In the genomic region with DNA sequence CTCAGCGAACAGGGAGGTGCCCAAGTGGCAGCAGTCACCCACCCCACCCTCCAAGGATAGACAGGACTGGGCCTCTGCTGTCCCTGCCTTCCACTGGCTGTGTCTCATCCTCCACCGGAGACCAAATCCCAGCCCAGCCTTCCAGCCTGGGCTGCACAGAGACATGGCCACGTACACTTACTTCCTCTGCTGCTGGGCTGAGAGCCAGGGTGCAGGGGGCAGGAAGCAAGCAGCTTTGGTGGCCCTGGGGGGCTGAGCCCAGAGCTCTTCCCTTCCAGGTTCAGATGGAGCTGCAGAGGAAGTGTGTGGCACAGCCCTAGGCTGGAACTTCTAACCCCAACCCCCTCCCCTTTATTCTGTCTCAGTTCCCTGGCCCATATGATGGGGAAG, we compare ENCODE assay signal across 9 mouse cellular contexts. TPM values are rescaled to one million over a fixed set of nuclear protein-coding genes. Genes with fewer than 3 reads are reported as not detected.
DNase-seq lines count a peak whose midpoint lies in the region; ATAC-seq and TF ChIP-seq lines count a peak whose summit lies in the region.
"Had no signal": no experiment of that assay in that cellular context is flagged by ENCODE, and none has a peak within 500 bp of the region (broad histone marks: within the 10 kb centered on the region; RNA-seq: fewer than 3 reads in every experiment).

No protein-coding gene starts in this region.

- no peaks in the 10 kb centered on the region for H3K9me3 ChIP-seq in midbrain, embryonic 10.5 days (replicated peaks)
- no peaks in the 10 kb centered on the region for H3K9me3 ChIP-seq in midbrain, embryonic 11.5 days (ENCODE audit: control insufficient read depth, low read length)
- no peaks in the 10 kb centered on the region for H3K9me3 ChIP-seq in heart, embryonic 13.5 days
- H3K9me3 ChIP-seq in neural tube, embryonic 15.5 days (replicated peaks) = no peaks in the 10 kb centered on the region

- no peak overlapping the region for H3K4me2 ChIP-seq in midbrain, embryonic 11.5 days
- H3K4me2 ChIP-seq in heart, embryonic 13.5 days = peak overlapping the region; percentile 9; the same call in 1 of the 2 replicates
- H3K4me2 ChIP-seq in neural tube, embryonic 15.5 days = no peak overlapping the region

- ATAC-seq in midbrain, embryonic 11.5 days (ENCODE audit: low FRiP score) = no peak
- 0 out of 2 replicates have a peak, but pooled peaks have one; percentile 11 for ATAC-seq in heart, embryonic 13.5 days (ENCODE audit: extremely low read depth, insufficient number of reproducible peaks, low FRiP score, low TSS enrichment)
- 0 out of 2 replicates have a peak, but pooled peaks have one; percentile 7 for ATAC-seq in megakaryocyte, adult 5-6 weeks (ENCODE audit: poor library complexity, severe bottlenecking)
- no peak for ATAC-seq in neural tube, embryonic 15.5 days (ENCODE audit: low FRiP score)
- no peak for ATAC-seq in activated CD4-positive, CD25-positive, alpha-beta regulatory T cell, adult 4 months

- H3K27ac ChIP-seq in midbrain, embryonic 10.5 days (replicated peaks) = peak overlapping the region; percentile 46
- no peak overlapping the region for H3K27ac ChIP-seq in midbrain, embryonic 11.5 days (ENCODE audit: low read depth, low read length)
- H3K27ac ChIP-seq in heart, embryonic 13.5 days (replicated peaks) = peak overlapping the region; percentile 73
- H3K27ac ChIP-seq in neural tube, embryonic 15.5 days (replicated peaks) = no peak overlapping the region
- H3K27ac ChIP-seq in thymus, adult 2 months (ENCODE audit: control insufficient read depth, insufficient read depth, low read length) = no peak overlapping the region

- TF ChIP-seq CTCF in thymus, adult 2 months (IDR thresholded peaks at IDR 0.05; ENCODE audit: borderline replicate concordance, control insufficient read depth, extremely low read depth, insufficient read depth, low read length, poor library complexity) = no peak

- peaks cover 32% of the 10 kb centered on the region for H3K4me1 ChIP-seq in midbrain, embryonic 10.5 days
- peaks cover 9% of the 10 kb centered on the region for H3K4me1 ChIP-seq in midbrain, embryonic 11.5 days (ENCODE audit: control insufficient read depth, insufficient read depth, low read length)
- H3K4me1 ChIP-seq in heart, embryonic 13.5 days = peaks cover 74% of the 10 kb centered on the region
- H3K4me1 ChIP-seq in neural tube, embryonic 15.5 days = peaks cover 33% of the 10 kb centered on the region
- peaks cover 7% of the 10 kb centered on the region for H3K4me1 ChIP-seq in thymus, adult 2 months (replicated peaks; ENCODE audit: control insufficient read depth, insufficient read depth, low read length)

- H3K4me3 ChIP-seq in midbrain, embryonic 10.5 days = no peak overlapping the region
- H3K4me3 ChIP-seq in midbrain, embryonic 11.5 days (ENCODE audit: low read depth, low read length) = no peak overlapping the region
- H3K4me3 ChIP-seq in heart, embryonic 13.5 days = no peak overlapping the region
- H3K4me3 ChIP-seq in neural tube, embryonic 15.5 days (replicated peaks) = no peak overlapping the region
- H3K4me3 ChIP-seq in thymus, adult 2 months (ENCODE audit: control insufficient read depth, insufficient read depth, low read length) = no peak overlapping the region

- TF ChIP-seq POLR2A in thymus, adult 2 months (IDR thresholded peaks at IDR 0.05; ENCODE audit: control insufficient read depth, extremely low read depth, insufficient read depth, low read length, poor library complexity) = no peak

- H3K27me3 ChIP-seq in midbrain, embryonic 10.5 days (ENCODE audit: low read depth, poor library complexity, severe bottlenecking) = peaks cover 66% of the 10 kb centered on the region
- H3K27me3 ChIP-seq in midbrain, embryonic 11.5 days (ENCODE audit: control insufficient read depth, insufficient read depth, low read length) = peaks cover 23% of the 10 kb centered on the region
- H3K27me3 ChIP-seq in heart, embryonic 13.5 days (replicated peaks) = peaks cover 11% of the 10 kb centered on the region
- H3K27me3 ChIP-seq in neural tube, embryonic 15.5 days (replicated peaks) = peaks cover 25% of the 10 kb centered on the region
- H3K27me3 ChIP-seq in thymus, adult 2 months (ENCODE audit: control insufficient read depth, insufficient read depth, low read length) = no peaks in the 10 kb centered on the region

- 74% methylated on average over 3 of the region's 3 CpGs for WGBS in midbrain, embryonic 10.5 days
- whole genome bisulfite sequencing in midbrain, embryonic 11.5 days = 85% methylated on average over 3 of the region's 3 CpGs
- 52% methylated on average over 3 of the region's 3 CpGs for WGBS in heart, embryonic 13.5 days
- WGBS in neural tube, embryonic 15.5 days = 74% methylated on average over 3 of the region's 3 CpGs
- 28% methylated on average over 3 of the region's 3 CpGs for WGBS in thymus, adult 2 months

- H3K9ac ChIP-seq in midbrain, embryonic 11.5 days (ENCODE audit: low read length) = no peak overlapping the region
- peak overlapping the region; percentile 54 for H3K9ac ChIP-seq in heart, embryonic 13.5 days
- H3K9ac ChIP-seq in neural tube, embryonic 15.5 days (replicated peaks) = no peak overlapping the region

- H3K36me3 ChIP-seq in midbrain, embryonic 10.5 days = 0 out of 2 replicates have a peak, but pooled peaks cover 2% of the 10 kb centered on the region
- H3K36me3 ChIP-seq in midbrain, embryonic 11.5 days (ENCODE audit: control insufficient read depth, insufficient read depth, low read length) = no peaks in the 10 kb centered on the region
- H3K36me3 ChIP-seq in heart, embryonic 13.5 days = peaks cover 66% of the 10 kb centered on the region
- H3K36me3 ChIP-seq in neural tube, embryonic 15.5 days = no peaks in the 10 kb centered on the region
- peaks cover 25% of the 10 kb centered on the region for H3K36me3 ChIP-seq in thymus, adult 2 months (ENCODE audit: control insufficient read depth, insufficient read depth, low read length)

- DNase-seq in midbrain, embryonic 10.5 days (ENCODE audit: low spot score) = no peak
- DNase-seq in midbrain, embryonic 11.5 days (ENCODE audit: low spot score, missing footprints) = no peak
- DNase-seq in kidney, postnatal 10 days = peak; percentile 90
- no peak for DNase-seq in thymus, adult 2 months

RNA-seq across cellular contexts. Expression of a gene that starts 29.4 kb away (rescaled TPM):
- polyA plus RNA-seq in midbrain, embryonic 10.5 days (2016; fragmentation: Nextera tagmentation; extraction: Ambion mirVana) = not detected in 2 replicates
- polyA plus RNA-seq in midbrain, embryonic 11.5 days (2014; fragmentation: Nextera tagmentation; extraction: Ambion mirVana) = not detected in 2 replicates
- polyA plus RNA-seq in heart, embryonic 13.5 days (2015; fragmentation: Nextera tagmentation; extraction: Ambion mirVana) = not detected in 2 replicates
- not detected in 2 replicates for total RNA-seq in megakaryocyte, adult 5-6 weeks (2015)
- not detected in 2 replicates for total RNA-seq in megakaryocyte, adult 5-6 weeks (2017)
- 0.12 TPM in 1 of 2 replicates, not detected in the other for polyA plus RNA-seq in neural tube, embryonic 15.5 days (2015; fragmentation: Nextera tagmentation; extraction: Ambion mirVana)
- not detected for polyA plus RNA-seq in activated CD4-positive, CD25-positive, alpha-beta regulatory T cell, adult 4 months (2017; shearing (Covaris generic))
- polyA plus RNA-seq in thymus, adult 2 months (2012; rRNA removed) = 0.35 and 0.51 TPM in 2 replicates
- total RNA-seq: gastrocnemius, postnatal 4 days had no signal

RNA-seq across cellular contexts. Expression of a gene that starts 45.3 kb away (rescaled TPM):
- polyA plus RNA-seq in midbrain, embryonic 10.5 days (2016; fragmentation: Nextera tagmentation; extraction: Ambion mirVana) = 75.7 and 79.4 TPM in 2 replicates
- polyA plus RNA-seq in midbrain, embryonic 11.5 days (2014; fragmentation: Nextera tagmentation; extraction: Ambion mirVana) = 42.0 and 43.7 TPM in 2 replicates
- 30.4 and 31.1 TPM in 2 replicates for polyA plus RNA-seq in heart, embryonic 13.5 days (2015; fragmentation: Nextera tagmentation; extraction: Ambion mirVana)
- total RNA-seq in megakaryocyte, adult 5-6 weeks (2015) = 19.6 and 22.0 TPM in 2 replicates
- total RNA-seq in megakaryocyte, adult 5-6 weeks (2017) = 50.2 and 63.1 TPM in 2 replicates
- polyA plus RNA-seq in neural tube, embryonic 15.5 days (2015; fragmentation: Nextera tagmentation; extraction: Ambion mirVana) = 30.6 and 35.3 TPM in 2 replicates
- polyA plus RNA-seq in activated CD4-positive, CD25-positive, alpha-beta regulatory T cell, adult 4 months (2017; shearing (Covaris generic)) = 10 to 100 TPM; 10.9 to 18.2 TPM
- 66.3 and 69.8 TPM in 2 replicates for polyA plus RNA-seq in thymus, adult 2 months (2012; rRNA removed)

RNA-seq across cellular contexts. Expression of a gene that starts 49.2 kb away (rescaled TPM):
- 1.3 and 1.5 TPM in 2 replicates for polyA plus RNA-seq in midbrain, embryonic 10.5 days (2016; fragmentation: Nextera tagmentation; extraction: Ambion mirVana)
- 1.6 and 1.8 TPM in 2 replicates for polyA plus RNA-seq in midbrain, embryonic 11.5 days (2014; fragmentation: Nextera tagmentation; extraction: Ambion mirVana)
- 3.8 TPM in 2 replicates for polyA plus RNA-seq in heart, embryonic 13.5 days (2015; fragmentation: Nextera tagmentation; extraction: Ambion mirVana)
- 4.3 and 4.5 TPM in 2 replicates for total RNA-seq in megakaryocyte, adult 5-6 weeks (2015)
- total RNA-seq in megakaryocyte, adult 5-6 weeks (2017) = 4.8 and 5.6 TPM in 2 replicates
- 1.00 and 1.4 TPM in 2 replicates for polyA plus RNA-seq in neural tube, embryonic 15.5 days (2015; fragmentation: Nextera tagmentation; extraction: Ambion mirVana)
- 1 to 10 TPM; 1.7 to 2.2 TPM for polyA plus RNA-seq in activated CD4-positive, CD25-positive, alpha-beta regulatory T cell, adult 4 months (2017; shearing (Covaris generic))
- 100 and 134 TPM in 2 replicates for polyA plus RNA-seq in thymus, adult 2 months (2012; rRNA removed)

Comparison
In these comparisons a context has a peak if more than half of its experiments do, and no peak if none do; other contexts are left out.
1. H3K27ac ChIP-seq: peak in midbrain, embryonic 10.5 days (single experiment) and heart, embryonic 13.5 days (single experiment); none in midbrain, embryonic 11.5 days (single experiment), neural tube, embryonic 15.5 days (single experiment) and thymus, adult 2 months (single experiment).
2. ATAC-seq: peak in heart, embryonic 13.5 days (single experiment) and megakaryocyte, adult 5-6 weeks (single experiment); none in midbrain, embryonic 11.5 days (single experiment), neural tube, embryonic 15.5 days (single experiment) and activated CD4-positive, CD25-positive, alpha-beta regulatory T cell, adult 4 months (single experiment).
3. RNA of a gene that starts 49.2 kb away (polyA plus RNA-seq): 100 to 134 TPM in thymus, adult 2 months; 3.8 TPM in heart, embryonic 13.5 days, 1.7 to 2.2 TPM in activated CD4-positive, CD25-positive, alpha-beta regulatory T cell, adult 4 months, 1.6 to 1.8 TPM in midbrain, embryonic 11.5 days, 1.3 to 1.5 TPM in midbrain, embryonic 10.5 days and 1.00 to 1.4 TPM in neural tube, embryonic 15.5 days; every median in the first group is over 10 times any median in the second.